Mouse (Mus musculus) heart, adult 8-10 months (tissue): ENCODE results near the gene Ppp1r1b. TPM values are rescaled to one million over a fixed set of nuclear protein-coding genes. Genes with fewer than 3 reads are reported as not detected.

ENCODE experiments used
- DNase-seq: peaks from one replicate; pipeline ENCODE4 v3.0.0; 2022; ENCODE audit warnings: low spot score
- total RNA-seq, 4 experiments: library from RNA; stranded (reverse); gene quantifications; 2 replicates each; pipeline ENCODE4 v1.2.4; 2022

Gene Ppp1r1b
- total RNA-seq, 4 experiments from 2014 or later, result 4.0 to 11.3 (median 7.1) TPM

DNA sequence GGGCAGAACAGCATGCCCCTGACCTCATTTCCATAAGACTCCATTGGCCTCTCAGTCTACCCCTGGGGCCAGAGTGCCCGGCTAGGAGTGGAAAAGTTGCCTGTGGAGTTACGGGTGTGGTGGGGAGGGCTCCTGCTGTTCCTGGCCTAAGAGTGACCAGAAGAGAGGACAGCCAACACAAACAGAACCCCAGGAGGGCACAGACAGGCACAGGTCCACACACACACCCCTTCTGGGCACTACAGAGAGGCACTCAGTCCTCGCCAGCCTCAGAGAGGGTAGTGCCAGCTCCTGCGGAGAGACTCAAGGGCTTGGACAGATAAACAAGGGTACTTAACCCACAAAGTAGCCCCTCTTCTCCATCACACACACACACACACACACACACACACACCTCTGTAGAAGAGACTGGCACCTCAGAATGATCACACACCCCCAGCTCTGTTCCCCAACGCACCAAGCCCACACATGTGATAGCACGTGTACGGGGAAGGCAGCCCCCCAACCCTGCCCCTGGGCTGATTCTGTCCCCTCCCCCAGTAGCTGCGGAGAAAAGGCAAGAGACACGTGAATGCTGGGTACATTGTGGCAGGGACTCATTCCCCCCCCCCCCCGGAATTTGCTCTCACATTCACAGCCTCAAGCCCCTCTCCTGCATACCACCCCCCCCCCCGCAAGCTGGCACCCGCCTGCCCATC is 670 bp upstream of the Ppp1r1b start:
- DNase-seq, result no peak

- DNase-seq, result no peak
Measured at GRCm38 (mm10) chr11:98349308-98349707, 1.1 kb downstream of the Ppp1r1b start.

- DNase-seq, result no peak
Measured at GRCm38 (mm10) chr11:98352272-98352990, 4.2 kb downstream of the Ppp1r1b start.

GRCm38 (mm10) chr11:98353651-98354211 is 5.5 kb downstream of the Ppp1r1b start:
- DNase-seq, result no peak

- no peak for DNase-seq
Measured at GRCm38 (mm10) chr11:98354445-98354844, 6.2 kb downstream of the Ppp1r1b start.

DNA sequence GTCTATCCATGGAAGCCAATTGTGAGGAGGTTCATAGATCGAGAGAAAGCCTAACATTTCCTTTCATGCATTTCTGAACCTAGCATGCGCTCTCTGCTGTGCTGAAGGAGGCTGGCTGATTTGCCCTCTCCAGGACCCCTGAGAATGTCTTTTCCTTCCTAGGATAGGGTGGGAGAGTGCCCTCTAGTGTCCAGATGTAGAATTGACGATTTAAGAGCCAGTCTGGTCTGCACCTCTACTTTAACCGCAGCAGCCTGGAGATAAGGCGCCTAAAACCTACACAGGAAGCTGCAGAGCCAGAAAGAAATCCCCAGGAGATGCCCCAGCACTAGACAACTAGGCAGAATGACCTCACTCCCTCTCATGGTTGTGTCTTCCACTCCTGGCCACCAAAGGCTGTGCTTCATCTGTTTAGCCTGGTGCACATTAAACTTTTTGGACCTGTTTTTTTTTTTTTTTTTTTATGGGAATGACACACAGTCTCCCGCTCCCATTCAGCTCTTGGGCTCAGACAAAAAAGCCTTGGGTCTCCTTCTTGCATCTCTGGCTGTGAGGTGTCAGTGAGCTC is 7.6 kb downstream of the Ppp1r1b start:
- peak; percentile 55 for DNase-seq

DNA sequence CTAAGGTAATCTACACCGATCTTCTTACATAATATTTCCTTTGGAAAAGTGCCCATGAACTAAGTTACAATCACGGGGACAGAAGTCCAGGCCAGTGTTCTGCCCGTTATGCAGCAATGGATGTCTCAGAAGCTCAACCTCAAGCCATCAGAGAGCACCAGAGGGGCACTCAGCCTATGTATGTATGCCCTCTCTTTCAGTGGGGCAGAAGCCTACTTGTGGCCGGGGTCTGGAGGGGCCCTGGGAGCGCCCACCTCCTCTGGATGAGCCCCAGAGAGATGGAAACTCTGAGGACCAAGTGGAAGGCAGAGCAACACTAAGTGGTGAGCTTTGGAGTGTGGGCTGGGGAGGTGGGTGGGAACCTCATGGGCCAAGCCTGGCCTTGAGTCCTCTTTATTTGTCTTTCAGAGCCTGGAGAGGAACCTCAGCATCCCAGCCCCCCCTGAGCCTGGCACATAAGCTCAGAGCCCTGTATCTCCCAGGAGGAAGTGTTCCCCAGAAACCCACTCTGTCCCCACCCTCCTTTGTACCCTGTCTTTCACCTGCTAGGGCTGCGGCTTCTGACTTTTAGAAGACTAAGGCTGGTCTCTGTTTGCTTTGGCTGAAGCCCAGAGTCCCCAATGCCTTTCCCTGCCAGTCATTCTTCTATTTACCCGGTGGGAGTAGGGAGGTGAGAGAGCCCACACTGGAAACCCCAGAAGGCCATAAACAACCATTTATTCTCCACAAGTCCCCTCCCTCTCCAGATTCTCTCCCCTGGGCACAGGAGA is 8.6 kb downstream of the Ppp1r1b start:
- no peak for DNase-seq

- DNase-seq, result no peak
Measured at GRCm38 (mm10) chr11:98357396-98358160, 9.4 kb downstream of the Ppp1r1b start.

- peak; percentile 89 for DNase-seq
Measured at GRCm38 (mm10) chr11:98358161-98359083, 10.2 kb downstream of the Ppp1r1b start, which contains the start of gene Stard3. Gene Stard3 (plus strand): TSS chr11:98358368.

- DNase-seq, result no peak
Measured at GRCm38 (mm10) chr11:98360866-98361521, 12.8 kb downstream of the Ppp1r1b start.

- no peak for DNase-seq
Measured at GRCm38 (mm10) chr11:98363817-98364216, 15.6 kb downstream of the Ppp1r1b start.

DNA sequence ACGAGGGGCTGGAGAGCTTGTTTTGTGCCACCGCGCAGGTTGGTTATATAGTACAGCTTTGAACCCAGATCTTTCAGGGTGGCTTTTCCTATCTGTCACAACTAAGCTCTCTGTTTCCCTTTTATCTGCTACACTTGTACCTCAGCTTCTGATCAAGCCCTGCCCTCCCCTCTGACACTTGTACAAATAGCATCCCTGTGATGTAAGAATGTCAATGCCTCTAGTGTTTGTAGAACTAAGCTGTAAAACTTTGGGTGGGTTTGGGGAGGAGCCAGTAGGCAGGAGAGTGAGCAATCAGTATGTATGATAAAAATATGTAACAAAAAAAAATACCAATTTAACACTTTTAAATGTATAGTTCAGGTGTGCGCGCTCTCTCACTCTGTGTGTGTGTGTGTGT is 16.2 kb downstream of the Ppp1r1b start:
- no peak for DNase-seq

GRCm38 (mm10) chr11:98366290-98366689 is 18.1 kb downstream of the Ppp1r1b start:
- DNase-seq, result no peak

GRCm38 (mm10) chr11:98367171-98367862 is 19.1 kb downstream of the Ppp1r1b start:
- DNase-seq, result no peak

DNA sequence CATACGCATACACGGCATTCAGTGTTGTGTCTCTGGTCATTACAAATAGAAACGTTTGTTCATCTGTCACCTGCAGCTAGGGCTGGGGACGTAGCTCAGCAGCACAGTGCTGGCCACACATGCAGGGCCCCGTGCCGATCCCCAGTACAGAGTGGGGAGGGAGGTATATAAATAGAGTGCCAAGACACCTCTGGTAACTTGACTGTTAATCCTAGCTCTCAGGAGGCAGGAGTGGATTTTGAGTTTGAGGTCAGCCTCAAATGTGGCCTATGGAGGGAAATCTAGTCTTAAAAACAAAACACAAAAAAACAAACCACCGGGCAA is 19.6 kb downstream of the Ppp1r1b start:
- no peak for DNase-seq

DNA sequence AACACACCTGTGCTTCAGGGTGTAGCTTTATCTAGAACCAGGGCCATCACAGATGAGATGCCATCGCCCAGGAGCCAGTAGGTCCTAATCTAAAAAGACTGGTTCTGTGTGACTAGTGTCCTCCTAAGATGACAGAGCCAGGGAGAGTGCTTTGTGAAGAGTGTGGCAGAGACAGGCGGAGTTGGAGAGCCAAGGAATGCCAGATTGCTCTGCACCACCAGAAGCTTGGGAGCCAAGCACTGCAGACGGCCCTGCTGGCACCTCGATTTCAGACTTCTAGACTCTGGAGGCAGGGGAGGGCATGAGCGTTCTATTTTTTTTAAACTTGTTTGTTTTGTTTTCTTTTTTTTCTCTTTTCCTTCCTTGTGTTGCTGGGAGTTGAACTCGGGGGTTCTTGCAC is 21.1 kb downstream of the Ppp1r1b start:
- no peak for DNase-seq

DNA sequence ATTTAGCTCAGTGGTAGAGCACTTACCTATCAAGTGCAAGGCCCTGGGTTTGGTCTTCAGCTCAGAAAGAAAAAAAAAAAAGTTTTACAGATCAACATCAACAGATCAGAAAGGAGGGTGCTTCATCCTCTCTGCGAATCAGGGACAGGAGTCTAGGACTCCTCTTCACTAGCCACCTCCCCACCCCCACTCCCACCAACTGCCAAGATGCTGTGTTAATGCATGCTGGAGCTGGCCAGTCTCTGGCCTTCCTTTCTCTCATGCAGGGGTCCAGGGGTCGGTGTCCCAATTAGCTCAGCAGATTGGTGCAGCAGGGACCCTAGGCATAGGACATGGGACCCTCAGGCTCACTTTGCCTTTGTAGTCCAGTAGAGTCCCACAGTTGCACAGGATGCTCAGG is 22.4 kb downstream of the Ppp1r1b start:
- no peak for DNase-seq

DNA sequence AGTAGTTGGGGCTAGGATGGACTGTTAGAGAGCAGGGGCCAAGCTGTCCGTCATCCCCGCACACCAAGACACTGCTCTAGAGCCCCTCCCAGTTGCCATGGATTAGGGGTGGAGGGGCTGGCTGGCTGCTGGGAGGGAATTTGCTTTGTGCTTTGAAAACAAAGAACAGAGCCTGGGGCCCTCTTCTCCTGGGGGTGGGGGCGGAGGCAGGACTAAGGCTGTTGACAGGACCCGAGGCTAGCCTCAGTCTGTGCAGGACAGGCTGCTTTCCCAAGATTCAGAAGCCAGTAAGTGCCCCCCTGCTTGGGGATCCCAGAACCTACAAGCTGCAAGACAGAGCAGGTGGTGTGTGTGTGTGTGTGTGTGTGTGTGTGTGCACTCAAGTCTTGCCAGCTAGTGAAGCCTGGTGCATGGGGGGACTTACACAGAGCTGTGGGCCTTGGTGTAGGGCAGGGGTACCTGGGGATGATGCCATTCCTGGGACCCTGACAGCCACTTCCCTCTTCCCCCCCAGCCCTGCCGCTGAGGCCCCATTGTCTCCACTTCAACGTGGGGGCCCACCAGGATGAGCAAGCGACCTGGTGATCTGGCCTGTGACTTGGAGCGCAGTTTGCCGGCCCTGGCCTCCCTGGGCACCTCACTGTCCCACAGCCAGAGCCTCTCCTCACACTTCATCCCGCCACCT is 23.5 kb downstream of the Ppp1r1b start:
- no peak for DNase-seq
